10 mouse cellular contexts compared by ENCODE assay signal in genomic region chr12:29939261-29939671, GRCm38 (mm10). TPM values are rescaled to one million over a fixed set of nuclear protein-coding genes. Genes with fewer than 3 reads are reported as not detected.
DNase-seq lines count a peak whose midpoint lies in the region; ATAC-seq and TF ChIP-seq lines count a peak whose summit lies in the region.
"Had no signal": no experiment of that assay in that cellular context is flagged by ENCODE, and none has a peak within 500 bp of the region (broad histone marks: within the 10 kb centered on the region; RNA-seq: fewer than 3 reads in every experiment).

No protein-coding gene starts in this region.

- WGBS in hindbrain, postnatal 0 days = 13% methylated on average over 8 of the region's 8 CpGs
- 7% methylated on average over 8 of the region's 8 CpGs for WGBS in midbrain, embryonic 12.5 days
- WGBS in thymus, adult 2 months = 57% methylated on average over 8 of the region's 8 CpGs

- H3K4me3 ChIP-seq in left cerebral cortex, adult 2 months = peak overlapping the region; percentile 69
- peak overlapping the region; percentile 80 for H3K4me3 ChIP-seq in hindbrain, postnatal 0 days (ENCODE audit: low read length)
- peak overlapping the region; percentile 91 for H3K4me3 ChIP-seq in midbrain, embryonic 12.5 days
- H3K4me3 ChIP-seq in thymus, adult 2 months (ENCODE audit: control insufficient read depth, insufficient read depth, low read length) = no peak overlapping the region

- no peaks in the 10 kb centered on the region for H3K27me3 ChIP-seq in hindbrain, postnatal 0 days (ENCODE audit: insufficient read depth, low read length)
- H3K27me3 ChIP-seq in midbrain, embryonic 12.5 days = peaks cover 5% of the 10 kb centered on the region; the same call in 1 of the 2 replicates
- H3K27me3 ChIP-seq in thymus, adult 2 months (ENCODE audit: control insufficient read depth, insufficient read depth, low read length) = no peaks in the 10 kb centered on the region

- TF ChIP-seq CTCF in left cerebral cortex, adult 2 months (IDR thresholded peaks at IDR 0.05) = no peak
- no peak for TF ChIP-seq CTCF in hindbrain, postnatal 0 days (IDR thresholded peaks at IDR 0.05; ENCODE audit: low read depth)
- TF ChIP-seq CTCF in thymus, adult 2 months (IDR thresholded peaks at IDR 0.05; ENCODE audit: borderline replicate concordance, control insufficient read depth, extremely low read depth, insufficient read depth, low read length, poor library complexity) = no peak

- peaks cover 16% of the 10 kb centered on the region for H3K4me1 ChIP-seq in hindbrain, postnatal 0 days (ENCODE audit: insufficient read depth, low read length)
- peaks cover 39% of the 10 kb centered on the region for H3K4me1 ChIP-seq in midbrain, embryonic 12.5 days
- no peaks in the 10 kb centered on the region for H3K4me1 ChIP-seq in thymus, adult 2 months (replicated peaks; ENCODE audit: control insufficient read depth, insufficient read depth, low read length)

- H3K9me3 ChIP-seq in hindbrain, postnatal 0 days (ENCODE audit: low read length) = no peaks in the 10 kb centered on the region
- no peaks in the 10 kb centered on the region for H3K9me3 ChIP-seq in midbrain, embryonic 12.5 days

- H3K27ac ChIP-seq in left cerebral cortex, adult 2 months = no peak overlapping the region
- H3K27ac ChIP-seq in hindbrain, postnatal 0 days = peak overlapping the region; percentile 86; the same call in 1 of the 2 replicates
- H3K27ac ChIP-seq in midbrain, embryonic 12.5 days (replicated peaks) = peak overlapping the region; percentile 80; the same call in 1 of the 2 replicates
- H3K27ac ChIP-seq in thymus, adult 2 months (ENCODE audit: control insufficient read depth, insufficient read depth, low read length) = no peak overlapping the region

- ATAC-seq in hindbrain, postnatal 0 days = no peak
- ATAC-seq in midbrain, embryonic 12.5 days (ENCODE audit: low FRiP score, low read depth) = no peak

- no peak for TF ChIP-seq POLR2A in thymus, adult 2 months (IDR thresholded peaks at IDR 0.05; ENCODE audit: control insufficient read depth, extremely low read depth, insufficient read depth, low read length, poor library complexity)

- no peaks in the 10 kb centered on the region for H3K36me3 ChIP-seq in hindbrain, postnatal 0 days (ENCODE audit: insufficient read depth, low read length)
- peaks cover 8% of the 10 kb centered on the region for H3K36me3 ChIP-seq in midbrain, embryonic 12.5 days
- no peaks in the 10 kb centered on the region for H3K36me3 ChIP-seq in thymus, adult 2 months (ENCODE audit: control insufficient read depth, insufficient read depth, low read length)

- peak overlapping the region; percentile 82 for H3K4me2 ChIP-seq in hindbrain, postnatal 0 days (ENCODE audit: low read depth, low read length)
- peak overlapping the region; percentile 73 for H3K4me2 ChIP-seq in midbrain, embryonic 12.5 days (replicated peaks)

- intact Hi-C loops in left cerebral cortex, adult 2 months (cut with DNase I) = loop anchor here (2.0 kb wide), 1 partner anchor 82 kb away; no protein-coding TSS in a partner anchor
- intact Hi-C loops in gastrocnemius, postnatal 14 days (cut with DNase I; ENCODE audit: low total_unique reads) = loop anchor here (10.0 kb wide), 1 partner anchor 46 kb away; no protein-coding TSS in a partner anchor

- no peak for DNase-seq in left cerebral cortex, adult 2 months (ENCODE audit: extremely low spot score in 1 of 2, low spot score in 2 of 2)
- no peak for DNase-seq in left cerebral cortex, adult 8-10 months (ENCODE audit: low spot score in 2 of 2)
- DNase-seq in gastrocnemius, postnatal 14 days = peak; percentile 57
- DNase-seq in hindbrain, postnatal 0 days (ENCODE audit: low spot score) = no peak
- no peak for DNase-seq in thymus, adult 2 months
- DNase-seq in thymus, postnatal 0 days (ENCODE audit: low spot score) = no peak
- no peak for DNase-seq in layer of hippocampus, adult 18-20 months (ENCODE audit: low spot score in 2 of 2)

- H3K9ac ChIP-seq in hindbrain, postnatal 0 days (replicated peaks; ENCODE audit: low read length) = peak overlapping the region; percentile 76; the same call in 1 of the 2 replicates
- peak overlapping the region; percentile 94 for H3K9ac ChIP-seq in midbrain, embryonic 12.5 days (replicated peaks)

RNA-seq across cellular contexts. Expression of gene Pxdn, which starts 1.9 kb away (rescaled TPM):
- total RNA-seq in left cerebral cortex, adult 2 months (2021) = 10 to 100 TPM; 51.7 to 61.5 TPM
- 10 to 100 TPM; 43.1 to 50.3 (median 47.3) TPM for total RNA-seq in left cerebral cortex, adult 8-10 months (2022)
- total RNA-seq in gastrocnemius, postnatal 14 days (2021) = 10 to 100 TPM; 63.6 to 66.6 TPM
- total RNA-seq in hindbrain, postnatal 0 days (2014; rRNA removed) = 68.8 and 72.1 TPM in 2 replicates
- 15.4 and 15.7 TPM in 2 replicates for polyA plus RNA-seq in hindbrain, postnatal 0 days (2015; fragmentation: Nextera tagmentation; extraction: Ambion mirVana)
- 75.4 and 83.6 TPM in 2 replicates for polyA plus RNA-seq in midbrain, embryonic 12.5 days (2016; fragmentation: Nextera tagmentation; extraction: Ambion mirVana)
- polyA plus RNA-seq in thymus, adult 2 months (2012; rRNA removed) = 13.0 and 17.2 TPM in 2 replicates
- polyA plus RNA-seq in thymus, postnatal 0 days (2015; fragmentation: Nextera tagmentation; extraction: Ambion mirVana) = 6.8 and 6.9 TPM in 2 replicates
- total RNA-seq in layer of hippocampus, adult 18-20 months (2021) = 10 to 100 TPM; 63.4 to 68.9 TPM
- total RNA-seq: hematopoietic stem cell, adult 5-6 weeks; MEL had no signal

Comparison
In these comparisons a context has a peak if more than half of its experiments do, and no peak if none do; other contexts are left out.
1. H3K27ac ChIP-seq: peak in hindbrain, postnatal 0 days (single experiment) and midbrain, embryonic 12.5 days (single experiment); none in left cerebral cortex, adult 2 months (single experiment) and thymus, adult 2 months (single experiment).